Mouse (Mus musculus) kidney, adult 18-20 months (tissue): ENCODE results near the gene Jade2.

Experiments
- DNase-seq: peaks from one replicate; pipeline ENCODE4 v3.0.0; 2021

Gene Jade2

DNA sequence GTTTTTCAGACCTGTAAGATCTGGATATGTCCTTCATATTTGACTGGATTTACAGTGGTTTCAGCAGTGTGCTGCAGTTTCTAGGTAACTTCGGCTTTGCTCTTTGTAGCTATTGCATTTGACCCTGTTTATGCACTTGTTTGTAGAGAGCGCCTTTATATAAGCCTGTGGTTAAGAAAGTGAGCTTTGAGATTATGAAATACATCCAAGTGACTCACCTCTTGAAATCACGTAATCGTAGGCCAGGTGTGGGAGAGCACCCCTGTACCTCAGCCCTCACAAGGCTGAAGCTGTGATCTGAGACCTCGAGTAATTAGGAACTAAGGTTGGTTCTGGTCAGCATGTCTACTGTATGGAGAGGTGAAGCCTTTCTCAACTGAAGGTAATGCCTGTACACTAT lies 80.0 kb downstream of the Jade2 start:
- no peak for DNase-seq

DNA sequence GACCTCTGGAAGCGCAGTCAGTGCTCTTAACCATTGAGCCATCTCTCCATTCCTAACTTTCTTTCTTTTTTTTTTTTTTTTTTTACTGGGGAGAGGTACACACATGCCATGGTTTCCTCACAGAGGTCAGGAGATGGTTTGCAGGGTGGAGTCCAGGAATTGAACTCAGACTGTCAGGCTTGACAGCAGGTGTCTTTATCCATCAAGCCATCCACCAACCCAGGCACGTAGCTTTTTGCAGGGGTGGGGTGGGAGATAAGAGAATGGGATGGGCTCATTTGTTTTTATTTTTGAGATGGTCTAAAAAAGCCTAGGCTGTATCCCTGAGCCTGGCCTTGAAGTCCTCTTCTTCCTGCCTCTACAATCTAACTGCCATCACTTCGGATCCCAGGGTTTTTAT lies 81.9 kb downstream of the Jade2 start:
- DNase-seq = no peak

DNA sequence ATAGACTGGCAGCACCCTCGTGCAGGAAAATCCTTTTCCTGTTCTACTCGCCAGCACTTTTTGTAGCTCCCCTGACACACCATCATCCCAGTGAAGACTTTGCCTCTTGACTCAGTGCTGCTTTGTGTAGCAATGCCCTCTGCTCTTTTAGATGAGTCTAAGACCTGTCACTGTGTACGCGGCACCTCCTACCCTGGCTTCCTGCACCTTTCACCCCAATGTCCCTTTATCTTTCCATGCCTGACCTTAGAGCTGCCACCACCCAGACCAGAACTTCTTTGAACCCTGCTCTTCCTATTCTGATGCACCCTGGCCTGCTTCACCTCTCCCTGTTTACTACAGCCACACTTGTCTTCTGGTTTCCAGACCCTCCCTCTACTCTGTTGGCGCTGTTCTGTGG lies 89.2 kb downstream of the Jade2 start:
- DNase-seq = peak; percentile 25

DNA sequence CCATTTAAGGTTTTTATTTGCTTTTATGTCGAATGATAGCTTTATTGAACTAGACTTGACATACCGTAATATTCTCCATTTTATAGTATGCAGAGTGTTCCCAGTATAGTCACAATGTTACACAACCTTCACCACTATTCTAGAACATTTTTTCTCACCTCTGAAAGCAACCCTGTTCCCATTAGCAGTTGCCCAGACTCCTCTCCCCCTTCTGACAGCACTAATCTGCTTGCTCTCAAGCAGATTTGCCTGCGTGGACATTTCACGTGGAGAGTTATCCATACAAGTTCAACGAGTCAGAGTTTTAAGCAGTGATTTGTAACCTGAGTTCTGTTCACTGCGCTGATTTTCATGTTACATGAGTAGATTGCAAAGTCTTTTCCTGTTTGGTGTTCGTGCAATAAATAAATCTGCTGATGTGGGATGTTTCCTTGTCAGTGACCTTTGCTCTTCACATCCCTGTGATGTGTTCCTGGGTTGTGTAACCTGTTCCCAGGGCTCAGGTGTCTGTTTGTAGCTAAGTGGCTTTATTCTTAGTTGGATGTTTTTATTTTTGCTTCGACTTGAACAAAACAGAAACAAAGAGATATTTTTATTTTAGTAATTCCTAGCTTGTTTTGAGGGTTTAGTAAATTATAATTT lies 89.8 kb downstream of the Jade2 start:
- DNase-seq = peak; percentile 31

DNA sequence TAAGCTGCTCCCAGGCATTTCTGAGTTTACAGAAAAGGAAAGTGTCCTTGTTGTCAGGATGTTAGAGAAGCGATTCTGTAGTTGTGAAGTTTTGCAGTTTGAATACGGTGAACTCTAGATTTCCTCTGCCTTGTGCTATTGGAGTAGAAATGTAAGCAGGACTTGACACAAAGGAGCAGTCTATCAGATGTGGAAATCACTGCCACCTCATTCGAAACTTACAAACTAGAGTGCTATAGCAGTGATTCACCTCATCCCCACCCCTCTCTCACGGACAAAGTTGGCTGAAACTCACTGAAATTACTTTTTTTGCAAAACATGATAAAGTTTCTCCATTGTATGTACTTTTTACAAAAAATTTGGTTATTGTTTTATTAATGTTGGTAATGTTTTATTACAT lies 92.6 kb downstream of the Jade2 start:
- no peak for DNase-seq

DNA sequence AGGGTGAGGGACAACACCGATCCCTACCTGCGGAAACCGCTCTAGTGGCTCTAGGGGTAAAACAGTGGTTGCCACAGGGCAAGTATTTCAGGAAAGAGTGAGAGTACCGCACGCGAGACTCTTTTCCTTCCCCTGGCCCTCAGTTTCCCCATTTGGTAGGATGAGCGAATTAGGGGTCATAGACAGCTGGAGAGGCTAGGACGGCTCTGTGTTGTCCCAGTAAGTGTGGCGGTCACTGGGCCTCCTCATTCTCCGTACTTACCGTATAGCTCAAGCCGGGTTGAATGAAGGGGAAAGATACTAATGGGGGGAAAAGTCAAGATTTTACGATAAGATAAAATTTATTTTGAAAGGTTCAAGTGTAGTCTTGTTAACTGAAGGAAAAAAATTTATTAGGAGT lies 93.5 kb downstream of the Jade2 start:
- no peak for DNase-seq
